Mouse (Mus musculus) kidney, postnatal 4 days (tissue): ENCODE data around the gene Ugt1a1.

ENCODE experiments used
- DNase-seq, 2 experiments: peaks; one replicate each; pipeline ENCODE4 v3.0.0; 2021; ENCODE audit warnings: mixed read lengths in 2 of 2

Gene Ugt1a1

DNA sequence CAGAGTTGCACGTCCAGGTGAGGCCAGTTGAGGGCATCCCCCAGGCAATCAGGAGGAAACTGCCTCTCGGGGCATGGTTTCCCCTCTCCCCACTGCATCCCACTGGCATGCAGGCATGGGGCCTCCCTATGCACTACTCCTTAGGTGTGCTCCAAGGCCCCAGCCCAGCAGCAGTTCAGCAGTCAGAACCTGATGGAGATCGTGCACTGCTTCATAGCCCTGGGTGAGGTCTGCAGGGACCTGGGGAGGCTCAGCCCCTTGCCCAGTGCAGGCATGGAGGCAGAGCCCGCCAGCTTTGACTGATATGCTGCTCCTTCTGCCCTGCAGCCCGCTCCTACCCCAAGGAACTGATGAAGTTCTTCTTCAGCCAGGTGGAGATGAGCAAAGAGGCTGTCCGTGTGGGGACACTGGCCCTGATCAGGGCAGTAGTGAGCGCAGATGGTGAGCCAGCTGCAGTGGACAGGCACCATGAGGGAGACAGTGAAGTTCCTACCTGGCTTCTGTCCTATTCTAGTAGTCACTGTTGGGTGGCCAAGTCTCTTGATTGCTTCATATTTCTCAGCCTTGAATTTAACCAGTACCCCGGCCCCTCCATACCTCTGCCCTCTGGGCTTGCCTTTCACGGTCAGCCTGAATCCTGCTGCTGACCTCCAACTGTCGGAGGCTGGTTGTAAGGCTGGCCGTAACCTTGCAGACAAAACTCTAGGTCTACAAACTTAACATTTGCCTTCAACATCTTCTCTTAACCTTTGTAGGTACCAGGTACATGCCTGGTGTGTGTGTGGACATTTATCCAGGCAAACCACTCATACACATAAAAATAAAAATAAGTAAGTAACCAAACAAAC is 23.5 kb downstream of the Ugt1a1 start:
- no peak for DNase-seq

GRCm38 (mm10) chr1:88235894-88236415 is 24.2 kb downstream of the Ugt1a1 start:
- peak in 1 of 2 experiments; percentile 49 for DNase-seq

DNA sequence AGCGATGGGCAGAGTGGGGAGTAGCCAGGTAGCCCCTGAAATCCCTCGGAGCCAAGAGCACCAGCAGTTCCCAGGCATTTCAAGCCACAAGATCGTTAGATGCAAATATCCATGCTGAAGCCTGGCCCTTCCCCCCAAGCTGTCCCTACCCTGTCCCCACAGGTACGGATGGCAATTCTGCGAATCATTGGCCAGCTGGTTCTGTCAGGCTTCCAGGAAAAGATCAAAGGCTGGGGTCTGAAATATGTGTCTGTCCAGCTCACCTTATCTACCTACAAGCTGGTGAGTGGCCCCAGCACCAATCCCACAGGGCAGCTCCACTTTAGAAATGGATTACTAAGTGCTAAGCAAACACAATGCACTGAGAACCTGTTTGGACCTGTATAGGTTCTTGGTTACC is 25.6 kb downstream of the Ugt1a1 start:
- no peak for DNase-seq

GRCm38 (mm10) chr1:88238771-88239170 is 27.0 kb downstream of the Ugt1a1 start:
- no peak for DNase-seq

GRCm38 (mm10) chr1:88240072-88240471 is 28.3 kb downstream of the Ugt1a1 start:
- no peak for DNase-seq

- no peak for DNase-seq
Observed at GRCm38 (mm10) chr1:88240579-88240978, 28.8 kb downstream of the Ugt1a1 start.

DNA sequence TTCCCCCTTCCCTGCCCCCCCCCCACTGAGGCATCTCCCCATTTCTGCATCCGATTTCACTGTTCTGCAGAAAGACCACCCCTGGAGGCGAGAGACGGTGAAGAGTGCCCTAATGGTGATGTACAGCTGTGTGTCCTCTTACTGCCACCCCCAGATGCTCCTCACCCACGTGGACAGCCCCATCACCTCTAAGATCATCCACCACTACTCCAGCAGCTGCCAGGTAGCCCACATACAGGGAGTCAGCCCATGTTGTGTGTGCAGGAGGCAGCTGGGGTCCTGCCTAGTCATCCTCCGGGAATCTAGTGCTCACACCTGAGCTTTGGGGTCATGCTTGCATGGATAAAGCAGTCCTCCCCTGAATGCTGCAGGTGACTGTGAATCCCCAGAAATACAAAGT is 32.1 kb downstream of the Ugt1a1 start:
- no peak for DNase-seq

DNA sequence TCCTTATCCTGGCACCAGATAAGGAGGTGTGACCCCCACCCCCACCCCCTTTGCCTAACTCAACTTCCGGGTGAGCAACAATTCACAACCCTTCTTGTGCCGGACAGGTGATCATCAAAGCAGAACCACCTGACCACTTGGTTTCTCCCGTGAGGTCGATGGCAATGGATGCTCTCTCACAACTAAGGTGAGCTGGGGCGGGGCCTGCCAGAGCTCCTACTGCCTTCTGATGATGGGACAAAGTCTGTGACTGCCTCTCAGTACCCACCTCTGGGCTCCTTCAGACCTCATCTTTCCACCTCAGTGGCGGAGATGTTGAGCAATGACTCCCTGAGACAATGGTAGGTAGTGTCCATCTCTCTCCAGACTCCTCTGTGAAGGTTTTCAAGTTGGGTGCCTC is 34.1 kb downstream of the Ugt1a1 start:
- DNase-seq, result no peak

- DNase-seq, result no peak
Observed at GRCm38 (mm10) chr1:88246386-88246785, 34.6 kb downstream of the Ugt1a1 start.

DNA sequence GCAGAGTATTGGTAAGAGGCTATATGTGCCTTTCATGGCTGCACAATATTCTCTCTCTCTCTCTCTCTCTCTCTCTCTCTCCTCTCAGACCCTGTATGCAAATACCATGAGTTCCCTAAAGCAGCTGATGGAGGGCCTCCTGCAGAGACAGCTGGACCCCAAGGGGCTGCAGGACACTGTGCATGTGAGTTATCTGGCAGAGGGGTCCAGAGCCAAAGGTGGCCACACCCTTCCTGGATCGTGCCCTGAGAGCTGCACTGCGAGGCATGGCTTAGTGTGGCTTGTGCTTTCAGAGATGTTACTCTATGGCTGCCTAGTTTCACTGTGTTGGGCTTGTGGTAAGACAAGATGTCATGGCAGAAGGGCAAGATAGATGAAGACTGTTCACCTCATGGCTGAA is 35.9 kb downstream of the Ugt1a1 start:
- DNase-seq, result no peak

DNA sequence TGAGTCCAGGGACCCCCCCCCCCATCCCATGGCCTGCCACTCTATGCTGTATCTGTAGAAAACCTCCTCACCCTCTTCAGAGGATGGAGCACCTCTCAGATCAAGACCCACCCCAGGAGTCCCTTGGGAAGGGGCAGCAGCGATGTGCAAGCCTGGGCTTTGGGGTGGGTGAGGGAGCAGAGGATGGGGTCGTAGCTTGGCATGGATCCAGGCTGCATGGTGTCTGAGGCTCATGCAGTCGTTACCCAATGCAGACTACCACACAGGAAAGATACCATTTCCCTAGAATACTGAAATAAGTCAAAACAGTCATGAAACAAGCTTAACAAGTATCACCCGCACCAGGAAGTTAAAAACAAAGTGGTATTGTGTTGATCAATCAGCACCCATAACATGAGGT is 36.9 kb downstream of the Ugt1a1 start:
- no peak for DNase-seq

DNA sequence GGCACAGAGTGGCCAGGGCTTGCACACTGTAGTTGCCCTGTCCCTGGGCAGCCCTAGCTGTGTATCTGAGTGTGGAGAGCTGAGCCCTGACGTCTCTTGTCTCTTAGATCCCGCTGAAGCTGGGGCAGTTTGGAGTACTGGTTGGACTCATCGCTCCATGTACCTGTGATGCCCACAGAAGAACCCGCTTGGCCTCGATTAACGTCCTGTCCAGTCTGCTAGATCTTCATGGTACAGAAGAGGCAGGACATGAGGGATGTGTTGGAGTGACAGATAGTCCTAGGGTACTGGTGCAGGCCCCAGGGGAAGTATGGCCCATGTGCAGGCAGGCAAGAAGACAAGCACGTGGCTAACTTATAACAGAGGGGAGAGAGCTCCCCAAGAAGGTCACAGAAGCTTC is 37.8 kb downstream of the Ugt1a1 start:
- DNase-seq, result no peak

GRCm38 (mm10) chr1:88250023-88250422 is 38.3 kb downstream of the Ugt1a1 start:
- no peak for DNase-seq

DNA sequence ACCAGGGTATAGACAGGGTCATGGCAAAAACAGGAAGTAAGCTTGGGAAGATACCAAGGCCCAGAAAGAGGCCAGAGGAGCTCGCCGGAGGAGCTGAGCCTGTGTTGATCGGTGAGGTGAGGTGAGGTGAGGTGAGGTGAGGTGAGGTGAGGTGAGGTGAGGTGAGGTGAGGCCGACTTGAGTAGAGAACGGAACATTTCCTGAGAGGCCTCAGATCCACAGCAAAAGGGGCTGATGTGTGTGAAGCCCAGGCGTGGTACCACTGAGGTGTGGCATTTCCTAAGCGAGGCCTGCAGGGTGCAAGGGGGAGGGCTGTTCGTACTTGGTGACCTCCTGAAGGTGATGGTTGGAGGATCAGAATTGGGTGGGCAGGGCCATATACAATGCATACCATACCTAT is 41.3 kb downstream of the Ugt1a1 start:
- DNase-seq, result no peak

DNA sequence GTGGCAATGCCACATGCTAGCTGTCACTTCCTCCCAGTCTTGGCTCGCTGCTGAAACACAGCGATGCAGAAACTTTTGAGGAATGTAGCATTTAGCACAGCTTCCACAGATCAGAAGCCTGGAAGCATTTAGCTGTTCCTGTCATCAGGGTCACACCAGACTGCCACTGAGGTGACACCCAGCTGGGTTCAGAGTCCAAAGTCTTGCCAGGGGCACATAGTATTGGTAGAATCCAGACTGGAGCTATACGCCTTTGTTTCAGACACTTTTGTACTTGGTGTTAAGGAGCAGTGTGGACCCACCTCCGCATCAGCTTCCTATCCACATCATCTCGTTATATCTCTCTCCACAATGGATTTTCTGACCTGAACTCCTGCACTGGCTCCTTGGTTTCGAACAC is 41.8 kb downstream of the Ugt1a1 start:
- DNase-seq, result no peak

DNA sequence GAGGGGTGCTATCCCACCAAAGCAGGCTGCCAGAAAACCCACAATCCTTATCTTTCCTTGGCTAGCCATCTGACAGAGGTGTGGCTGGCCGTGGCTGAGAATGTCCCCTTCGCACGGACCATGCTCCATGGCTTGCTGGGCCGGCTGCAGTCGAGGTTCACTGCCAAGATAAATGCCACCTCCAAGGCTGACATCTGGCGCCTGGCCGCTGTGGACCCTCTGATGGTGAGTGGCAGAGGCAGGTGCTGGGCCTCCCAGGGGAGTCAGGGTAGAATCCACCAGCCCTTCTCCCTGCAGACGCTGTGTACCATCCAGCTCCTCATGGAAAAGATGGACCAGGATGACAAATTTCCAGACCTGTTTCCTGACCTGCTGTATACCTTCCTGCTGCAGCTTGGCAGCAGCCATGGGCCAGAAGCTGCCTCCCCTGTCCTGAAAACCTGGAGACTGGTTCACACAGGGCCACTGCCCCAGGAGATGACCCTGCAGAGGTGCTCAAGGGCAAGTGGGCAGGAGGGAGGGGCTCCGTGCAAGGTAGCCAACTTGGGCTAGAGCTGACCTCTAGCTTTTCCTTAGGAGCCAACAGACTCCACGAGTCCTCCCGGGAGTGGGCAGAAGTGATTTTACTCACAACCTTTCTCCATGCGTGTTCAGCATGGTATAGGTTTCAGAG is 43.2 kb downstream of the Ugt1a1 start:
- no peak for DNase-seq

DNA sequence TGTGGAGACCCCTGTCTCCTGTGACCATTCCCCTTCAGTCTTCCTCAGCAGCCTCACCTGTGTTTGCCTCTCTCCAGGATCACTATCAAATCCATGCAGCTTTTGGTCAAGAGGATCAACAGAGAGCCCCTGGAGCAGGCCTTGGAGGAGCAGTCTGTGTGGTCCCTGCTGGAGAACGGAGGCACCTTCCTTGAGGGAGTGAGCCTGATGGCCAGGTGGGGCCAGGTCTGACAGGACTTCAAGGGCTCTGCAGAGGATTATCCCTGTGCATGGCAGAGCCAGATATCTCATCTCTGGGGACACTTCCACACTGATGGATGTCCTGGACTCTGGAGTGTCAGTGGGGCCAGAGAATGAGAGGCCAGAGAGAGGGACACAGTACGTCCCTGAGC is 43.7 kb downstream of the Ugt1a1 start:
- no peak for DNase-seq

DNA sequence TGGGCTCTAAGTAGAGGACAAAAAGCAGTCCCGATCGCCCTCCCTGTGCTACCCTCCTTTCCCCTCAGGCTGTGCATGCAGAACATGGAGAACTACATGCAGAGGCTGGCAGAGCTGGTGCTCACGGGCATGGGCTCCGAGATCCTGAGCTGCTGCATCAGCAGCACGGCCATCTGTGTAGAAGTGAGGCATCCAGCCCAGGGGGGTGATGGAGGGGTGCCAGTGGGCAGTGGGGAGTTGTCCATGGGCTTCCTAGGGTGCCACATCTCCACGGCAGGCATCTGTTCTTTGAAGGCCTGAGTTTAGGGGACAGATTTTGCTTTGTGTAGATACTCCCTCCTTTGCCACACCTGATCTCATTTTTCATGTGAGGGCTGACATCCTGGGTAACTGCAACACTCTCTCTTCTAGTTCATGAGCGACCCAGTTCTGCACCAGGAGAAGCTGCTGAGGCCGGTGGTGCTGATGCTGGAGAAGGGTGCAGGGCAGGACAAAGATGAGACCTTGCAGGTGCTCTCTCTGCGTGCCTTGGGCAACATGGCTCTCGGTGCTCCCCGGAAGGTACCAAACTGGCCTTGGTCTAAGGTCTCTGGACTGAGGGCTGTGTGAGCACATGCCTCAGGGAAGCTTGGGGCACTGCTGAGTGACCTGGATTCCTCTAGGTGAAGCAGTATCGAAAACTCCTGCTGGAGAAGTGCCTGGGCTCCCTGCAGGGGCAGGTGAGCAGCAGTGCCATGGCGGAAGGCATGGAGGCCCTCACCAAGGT is 44.4 kb downstream of the Ugt1a1 start:
- DNase-seq, result no peak

- DNase-seq, result no peak
Observed at GRCm38 (mm10) chr1:88256886-88257663, 45.3 kb downstream of the Ugt1a1 start.

- DNase-seq, result peak in 1 of 2 experiments; percentile 7
Observed at GRCm38 (mm10) chr1:88257681-88258080, 45.9 kb downstream of the Ugt1a1 start.

GRCm38 (mm10) chr1:88258361-88258760 is 46.6 kb downstream of the Ugt1a1 start:
- peak in 1 of 2 experiments; percentile 15 for DNase-seq

GRCm38 (mm10) chr1:88258881-88259642 is 47.3 kb downstream of the Ugt1a1 start:
- DNase-seq, result peak; percentile 62 to 71
